Mouse (Mus musculus): ENCODE data around the gene Atg2a.
"Not testable (repeated sequence)": the region's sequence is repeated elsewhere in the genome, so short reads cannot be mapped to it uniquely, and the experiment has no call there.

Atg2a gene

DNA sequence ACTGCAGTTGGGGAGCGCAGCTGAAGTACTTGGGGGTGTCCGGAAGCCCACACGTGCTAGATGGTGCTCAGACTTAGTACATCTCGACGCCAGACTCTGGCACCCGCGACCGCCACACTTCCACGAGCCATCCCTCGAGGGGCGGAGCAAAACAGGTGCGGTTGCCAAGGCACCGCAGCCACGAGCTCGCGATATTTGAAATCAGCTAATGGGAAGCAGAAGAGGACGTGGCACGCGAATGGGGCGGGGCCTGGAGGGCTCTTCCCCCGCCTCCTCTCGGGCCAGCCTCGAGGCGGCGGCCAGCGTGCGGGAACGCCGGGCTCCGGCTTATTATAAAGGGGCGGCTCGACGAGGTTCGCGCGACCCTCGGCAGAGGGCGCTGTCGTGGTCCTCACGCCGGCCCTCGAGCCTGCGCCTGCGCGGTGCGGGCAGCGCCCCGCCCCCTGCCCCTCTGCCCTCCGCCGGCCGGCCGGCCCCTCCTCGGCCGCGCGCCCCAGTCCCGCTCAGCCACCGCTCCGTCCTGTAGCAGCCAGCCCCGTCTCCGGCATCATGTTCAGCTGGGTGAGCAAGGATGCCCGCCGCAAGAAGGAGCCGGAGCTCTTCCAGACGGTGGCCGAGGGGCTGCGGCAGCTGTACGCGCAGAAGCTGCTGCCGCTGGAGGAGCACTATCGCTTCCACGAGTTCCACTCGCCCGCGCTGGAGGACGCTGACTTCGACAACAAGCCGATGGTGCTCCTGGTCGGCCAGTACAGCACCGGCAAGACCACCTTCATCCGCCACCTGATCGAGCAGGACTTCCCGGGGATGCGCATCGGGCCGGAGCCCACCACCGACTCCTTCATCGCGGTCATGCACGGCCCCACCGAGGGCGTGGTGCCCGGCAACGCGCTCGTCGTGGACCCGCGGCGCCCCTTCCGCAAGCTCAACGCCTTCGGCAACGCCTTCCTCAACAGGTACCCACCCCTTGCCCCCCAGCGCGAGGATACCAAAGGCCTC lies 35.3 kb downstream of the Atg2a start, which contains the start of gene Ehd1:
Gene Ehd1, plus strand, starts transcription at position 300 of the 996 bp plus-strand sequence.
- DNase-seq (ENCODE audit: low spot score in 2 of 2): peak; percentile 91 to 93

DNA sequence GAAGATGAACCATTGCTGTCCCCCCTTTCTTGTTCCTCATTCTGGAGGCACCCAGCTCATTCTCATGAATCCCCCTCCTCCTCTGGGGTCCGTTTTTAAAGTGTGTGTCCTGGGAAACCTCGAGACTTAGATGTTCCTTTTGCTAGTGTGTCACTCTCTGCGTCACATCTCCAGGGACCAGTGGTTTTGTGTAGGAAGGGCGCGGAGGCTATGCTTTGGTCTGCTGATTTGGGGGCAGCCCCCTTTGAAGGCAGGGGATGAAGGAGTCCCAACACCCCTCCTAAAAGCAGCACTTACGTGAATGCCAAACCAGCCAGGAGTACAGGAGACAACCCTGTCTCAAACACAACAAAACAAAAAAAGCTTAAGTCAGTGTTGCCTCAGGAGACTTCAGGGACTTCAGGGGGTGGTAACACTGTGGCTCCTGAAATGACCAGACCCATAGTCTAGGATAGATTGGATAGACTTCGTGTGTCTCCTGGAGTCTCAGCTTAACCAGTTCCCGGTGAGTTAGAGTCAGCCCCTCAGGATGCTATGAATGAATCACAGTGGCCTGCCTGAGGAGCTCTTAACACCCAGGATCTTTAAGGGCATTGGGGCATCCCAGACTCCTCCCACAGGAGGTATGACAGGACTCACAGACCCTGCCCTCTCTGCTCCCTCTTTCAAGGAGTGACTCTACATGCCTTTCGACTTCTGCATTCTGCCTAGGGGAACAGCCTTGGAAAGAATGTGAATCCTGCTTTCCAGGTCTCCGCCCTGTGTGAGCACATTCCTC lies 36.4 kb downstream of the Atg2a start:
- DNase-seq (ENCODE audit: low spot score in 2 of 2): no peak

DNA sequence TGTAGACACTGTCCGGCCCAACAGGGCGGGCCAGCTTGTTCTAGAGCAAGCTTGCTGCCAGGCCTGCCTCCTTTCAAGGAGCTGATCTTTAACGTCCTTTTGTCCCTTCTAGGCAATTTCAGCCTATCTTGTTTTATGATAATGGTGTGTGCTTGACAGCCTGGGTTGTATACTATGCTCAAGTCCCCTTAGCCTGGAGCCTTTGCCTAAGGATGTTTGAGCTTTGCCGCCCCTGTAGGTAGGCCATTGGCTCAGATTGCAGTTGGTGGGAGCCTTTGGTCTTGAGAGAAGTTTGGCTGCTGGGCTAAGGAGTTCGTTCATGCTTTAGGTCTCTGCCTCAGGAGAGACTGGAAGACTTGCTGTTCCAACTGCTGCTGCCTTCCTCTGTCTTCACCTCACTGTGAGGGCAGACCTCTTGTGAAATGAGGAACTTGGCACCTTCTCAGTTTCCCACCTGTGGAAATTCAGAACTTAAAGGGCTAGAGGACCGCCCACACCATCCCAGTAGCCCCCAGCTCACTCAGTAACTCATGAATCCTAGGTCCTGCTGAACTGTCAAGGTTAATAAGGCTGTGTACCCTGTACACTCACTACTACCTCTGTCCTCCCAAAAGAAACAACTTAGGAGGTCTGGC lies 37.1 kb downstream of the Atg2a start:
- no peak for DNase-seq (ENCODE audit: low spot score in 2 of 2)

DNA sequence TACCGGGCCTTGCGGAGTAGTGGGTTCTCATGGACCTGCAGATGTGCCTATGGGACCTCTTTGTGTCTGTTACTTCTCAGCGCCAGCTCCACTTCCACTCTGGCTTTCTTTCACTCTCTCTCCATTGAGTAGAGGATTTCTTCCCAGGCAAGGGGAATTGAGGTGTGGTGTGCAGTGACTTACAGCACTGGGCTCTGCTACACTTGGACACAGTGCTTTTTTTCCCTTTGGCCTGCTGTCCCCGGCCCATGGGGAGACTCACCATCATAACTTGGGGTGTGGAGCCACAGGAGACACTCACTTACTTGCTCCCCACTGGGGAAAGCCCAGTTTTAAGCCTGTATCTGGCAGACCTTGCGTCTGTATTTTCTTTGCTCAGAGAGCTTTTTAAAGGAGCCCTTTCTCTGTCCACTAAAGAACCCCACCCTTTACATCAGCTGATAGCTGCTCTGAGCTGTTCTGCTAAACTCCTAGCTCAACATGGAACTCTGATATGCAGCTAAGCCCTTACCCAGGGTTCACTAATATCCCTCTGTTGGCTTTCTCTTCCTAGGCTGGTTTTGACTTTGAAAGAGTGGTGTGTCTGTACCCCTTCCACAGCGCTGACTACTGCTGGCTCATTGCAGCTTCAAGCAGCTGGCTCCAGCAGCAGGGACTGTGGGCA lies 38.1 kb downstream of the Atg2a start:
- no peak for DNase-seq (ENCODE audit: low spot score in 2 of 2)

DNA sequence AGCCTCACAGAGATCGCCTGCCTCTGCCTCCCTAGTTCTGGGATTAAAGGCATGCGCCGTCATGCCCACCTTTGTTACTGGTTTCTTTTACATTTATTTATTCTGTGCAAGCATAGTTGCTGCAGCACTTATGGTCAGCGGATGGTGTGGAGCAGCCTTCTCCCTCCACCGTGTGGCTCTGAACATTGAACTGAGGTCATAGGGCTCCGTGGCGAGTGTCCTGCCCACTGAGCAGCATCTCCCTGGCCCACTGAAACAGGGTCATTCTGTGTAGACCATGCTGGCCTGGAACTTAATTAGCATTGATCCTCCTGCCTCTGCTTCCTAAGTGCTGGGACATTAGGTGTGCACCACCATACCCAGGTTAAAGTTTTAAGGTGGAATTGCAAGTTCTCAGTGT lies 39.1 kb downstream of the Atg2a start:
- DNase-seq (ENCODE audit: low spot score in 2 of 2): no peak

DNA sequence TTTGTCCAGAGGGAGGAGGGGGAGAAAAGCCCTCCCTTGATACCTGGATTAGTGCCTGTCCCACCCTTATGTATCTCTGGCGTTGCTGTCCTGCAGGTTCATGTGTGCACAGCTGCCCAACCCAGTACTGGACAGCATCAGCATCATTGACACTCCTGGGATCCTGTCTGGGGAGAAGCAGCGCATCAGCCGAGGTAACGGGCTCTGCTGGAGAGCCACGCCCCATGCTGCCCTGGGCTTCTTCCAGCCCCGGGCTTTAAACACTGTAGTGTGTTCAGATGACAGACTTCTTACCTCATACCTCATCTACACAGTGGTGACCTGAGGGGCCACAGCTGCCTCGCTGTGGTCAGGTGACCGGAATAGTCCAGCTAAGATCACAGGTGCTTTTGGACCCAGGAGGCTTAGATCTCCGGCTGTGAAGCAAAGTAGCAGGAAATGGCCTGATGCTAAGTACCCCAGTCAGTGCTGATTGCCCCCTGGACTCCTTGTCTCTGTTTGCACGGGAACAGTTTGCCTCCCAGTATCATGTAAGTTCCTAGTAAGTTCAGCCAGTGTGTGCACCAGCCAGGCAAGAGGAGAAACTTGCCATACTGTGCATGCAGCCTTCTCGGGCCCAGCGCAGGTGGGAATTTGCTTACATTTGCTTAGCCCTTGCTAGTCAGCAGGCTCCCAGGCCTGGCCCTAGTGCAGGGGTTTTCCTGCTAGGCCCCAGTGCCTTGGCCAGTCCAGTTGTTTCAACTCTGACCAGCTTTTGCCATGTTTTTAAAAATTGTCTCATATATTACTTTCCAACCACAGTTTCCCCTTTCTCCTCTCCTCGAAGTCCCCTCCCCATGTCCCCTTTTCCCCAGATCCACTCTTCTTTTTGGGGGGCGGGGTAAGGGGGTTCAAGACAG lies 39.9 kb downstream of the Atg2a start:
- DNase-seq (ENCODE audit: low spot score in 2 of 2): no peak

DNA sequence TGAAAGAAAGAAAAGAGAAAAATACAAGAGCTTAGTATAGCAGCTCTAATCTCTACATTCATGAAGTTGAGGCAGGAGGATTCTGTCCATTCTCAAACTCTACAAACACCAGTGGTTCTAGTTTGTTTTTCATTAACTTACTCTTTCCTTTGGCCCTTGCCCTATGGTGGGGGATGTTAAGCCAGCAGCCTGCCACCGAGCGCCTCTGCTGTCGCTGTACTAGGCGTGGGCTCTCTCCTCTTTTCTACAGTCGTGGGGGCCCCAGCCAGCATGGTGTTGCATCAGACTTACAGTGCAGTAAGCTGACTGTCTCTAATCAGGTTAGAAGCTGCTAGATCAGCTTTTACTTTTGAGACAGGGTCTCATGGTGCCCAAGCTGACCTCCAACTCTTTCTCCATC lies 41.5 kb downstream of the Atg2a start:
- no peak for DNase-seq (ENCODE audit: low spot score in 2 of 2)

DNA sequence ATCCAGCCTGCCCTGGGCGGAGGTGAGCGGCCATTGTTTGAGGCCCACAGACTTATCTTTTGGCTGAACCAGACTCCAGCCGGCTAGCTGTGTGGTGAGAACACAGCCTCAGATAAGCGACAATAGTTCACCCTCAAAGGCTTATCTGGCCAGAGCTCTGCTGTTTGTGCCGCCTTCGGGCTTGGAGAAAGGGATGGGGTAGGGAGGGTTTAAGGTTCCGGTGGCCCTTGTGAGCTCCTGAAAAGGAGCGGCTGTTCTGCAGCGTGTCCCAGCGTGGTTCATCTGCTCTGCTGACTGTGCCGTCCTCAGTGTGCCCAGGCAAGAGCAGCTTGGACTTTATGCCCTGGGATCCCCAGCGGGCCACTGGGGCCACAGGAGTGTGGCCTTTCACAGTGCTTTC lies 43.0 kb downstream of the Atg2a start:
- DNase-seq (ENCODE audit: low spot score in 2 of 2): no peak

DNA sequence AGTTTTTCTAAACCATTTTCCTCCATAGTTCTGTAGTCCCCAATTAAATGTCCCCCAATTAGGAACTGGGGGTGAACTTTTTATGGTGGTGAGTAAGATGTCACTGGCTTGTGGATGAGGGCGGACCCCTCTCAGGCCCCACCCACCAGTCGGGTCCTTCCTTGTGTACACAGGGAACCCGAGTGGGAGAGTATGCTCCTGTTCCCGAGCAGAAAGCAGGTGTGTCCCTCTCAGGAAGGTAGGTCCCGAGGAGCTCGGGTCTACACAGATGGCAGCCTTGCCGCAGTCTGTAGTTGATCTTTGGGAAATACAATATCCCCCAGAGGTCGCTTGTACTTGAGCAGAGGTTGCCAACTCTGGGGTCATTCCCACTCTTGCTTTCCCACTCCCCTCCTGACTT lies 43.8 kb downstream of the Atg2a start:
- no peak for DNase-seq (ENCODE audit: low spot score in 2 of 2)

DNA sequence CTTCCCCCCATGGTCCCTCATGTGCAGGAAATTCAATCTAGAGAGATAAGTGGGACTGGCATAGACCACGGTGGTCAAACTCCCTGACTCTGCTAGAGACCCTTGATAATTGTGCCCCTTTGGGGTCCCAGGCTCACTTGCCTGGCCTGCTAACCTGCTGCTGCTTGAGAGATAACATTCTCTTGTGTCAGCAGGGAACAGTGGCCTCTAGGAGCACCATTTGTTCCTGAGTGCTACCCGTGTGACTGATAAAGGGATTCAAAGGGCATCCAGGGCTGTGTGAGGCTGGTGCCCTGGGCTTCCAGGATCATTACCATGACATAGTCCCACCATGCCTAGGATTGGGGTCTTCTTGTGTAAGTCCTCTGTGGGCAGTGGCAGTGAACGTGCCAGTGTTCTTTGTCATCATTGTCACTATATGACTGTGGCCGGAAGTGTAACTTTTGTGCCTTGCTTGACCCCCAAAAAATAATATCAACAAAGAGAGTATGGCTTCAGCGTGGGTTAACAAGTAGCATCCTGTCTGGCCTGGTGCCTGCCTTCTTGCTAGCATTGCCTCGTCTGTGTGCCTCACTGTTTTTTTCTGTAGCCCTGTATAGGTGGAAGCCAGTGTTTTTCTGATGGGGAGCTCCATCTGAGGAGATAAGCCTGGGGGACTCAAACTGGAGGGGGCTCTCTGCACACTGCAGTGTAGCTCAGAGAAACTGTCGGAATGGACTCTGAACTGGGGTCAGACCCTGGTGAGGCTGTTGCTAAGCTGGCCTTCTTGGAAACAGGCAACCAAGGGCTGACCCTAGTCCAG lies 44.4 kb downstream of the Atg2a start:
- DNase-seq (ENCODE audit: low spot score in 2 of 2): no peak

DNA sequence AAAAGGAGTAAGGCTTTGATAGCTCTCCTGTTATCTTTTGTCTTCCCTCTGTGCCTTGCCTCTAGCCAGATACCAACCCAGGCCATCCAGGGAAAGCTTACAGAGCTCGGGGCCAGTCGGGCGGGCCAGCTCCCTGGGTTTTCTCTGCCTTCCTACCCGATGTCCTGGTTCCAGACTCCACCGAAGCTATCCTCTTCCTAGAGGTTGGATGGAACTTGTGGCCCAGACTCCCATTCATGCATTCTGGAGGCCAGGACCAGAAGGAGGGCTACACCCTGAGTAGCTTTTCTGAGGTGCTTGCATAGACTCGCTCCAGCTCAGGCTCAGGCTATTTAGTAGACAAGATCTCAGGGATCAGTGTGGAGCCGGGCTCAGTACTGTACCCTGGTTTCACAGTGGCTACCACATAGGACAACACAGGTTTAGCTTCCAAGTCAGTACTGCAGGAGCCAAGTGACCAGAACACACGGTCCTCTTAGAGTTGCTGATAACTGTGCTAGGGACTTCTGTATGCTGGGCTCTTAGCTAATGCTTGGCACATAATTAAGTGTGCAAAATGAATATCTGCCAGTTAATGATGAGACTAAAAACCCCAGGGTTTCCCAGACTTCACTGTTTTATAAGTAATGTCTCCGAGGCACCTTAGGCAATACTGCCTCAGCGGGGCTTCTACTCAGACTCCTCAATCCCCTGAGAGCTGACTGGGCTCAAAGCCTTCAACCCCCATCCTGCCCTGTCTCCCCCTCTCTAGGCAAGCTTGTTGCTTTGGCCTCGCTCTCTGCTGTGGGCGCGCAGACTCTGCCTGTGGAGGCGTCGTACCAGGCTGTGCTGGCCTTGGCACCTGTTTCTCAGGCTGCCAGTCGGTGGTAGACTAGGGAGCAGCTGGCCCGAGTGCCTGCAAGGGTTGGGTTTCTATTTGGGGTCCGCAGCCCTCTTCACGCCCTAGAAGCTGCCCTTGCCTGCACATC lies 45.2 kb downstream of the Atg2a start:
- no peak for DNase-seq (ENCODE audit: low spot score in 2 of 2)

DNA sequence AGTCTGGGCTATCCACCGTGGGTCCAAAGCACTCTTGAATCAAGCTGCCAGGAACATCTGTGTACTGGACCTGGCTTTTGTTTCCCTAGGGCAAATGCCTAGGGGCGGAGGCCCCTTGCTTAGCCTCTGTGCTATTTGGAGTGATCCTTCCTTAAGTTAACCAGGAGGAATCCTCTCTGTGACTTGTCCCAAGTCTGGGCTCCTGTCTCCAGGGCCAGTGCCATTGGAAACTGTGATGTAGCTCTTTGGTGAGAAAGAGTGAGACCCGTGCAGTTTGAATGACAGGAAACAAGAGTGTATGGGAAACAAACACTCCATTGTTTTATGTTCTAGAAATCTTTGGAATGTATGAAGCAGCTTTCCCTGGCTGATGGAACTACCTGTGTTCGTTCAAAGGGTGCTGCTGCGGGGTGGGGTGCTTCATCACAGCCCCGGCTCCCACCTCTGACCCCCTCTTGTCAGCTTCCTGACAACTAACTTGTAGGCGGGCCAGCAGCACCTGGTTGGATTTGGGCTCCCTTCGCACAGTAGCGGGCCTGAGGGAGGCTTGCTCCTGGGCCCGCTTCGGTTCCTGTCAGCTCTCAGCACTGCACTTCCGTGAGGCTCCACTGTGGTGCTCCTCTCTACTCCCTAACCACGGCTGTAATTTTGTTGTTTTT lies 46.9 kb downstream of the Atg2a start:
- no peak for DNase-seq (ENCODE audit: low spot score in 2 of 2)

DNA sequence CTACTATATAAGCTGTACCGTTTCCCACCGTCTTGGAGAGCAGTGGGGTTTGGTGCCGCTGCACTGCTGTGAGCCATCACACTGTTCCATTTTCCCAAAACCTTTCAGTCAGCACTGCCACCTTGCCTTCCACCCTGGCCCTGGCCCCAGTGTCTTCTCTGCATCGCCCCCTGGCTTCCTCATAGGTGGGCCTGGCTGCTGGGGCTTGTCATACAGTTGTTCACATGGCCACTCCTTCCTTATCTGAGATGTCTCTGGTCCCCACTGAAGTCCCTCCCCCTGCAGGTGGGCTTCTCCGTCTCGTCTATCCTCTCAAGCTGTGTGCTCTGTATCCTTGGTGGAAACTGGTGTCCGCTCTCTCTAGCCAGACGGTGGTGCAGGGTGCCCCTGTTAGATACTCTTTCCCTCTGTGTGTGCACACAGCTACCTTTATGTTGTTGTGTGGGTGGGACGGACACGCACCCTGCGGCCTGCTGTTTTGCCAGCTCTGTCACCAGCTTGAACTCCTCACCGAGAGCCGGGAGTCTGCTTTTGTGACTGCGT lies 48.3 kb downstream of the Atg2a start:
- no peak for DNase-seq (ENCODE audit: low spot score in 2 of 2)

DNA sequence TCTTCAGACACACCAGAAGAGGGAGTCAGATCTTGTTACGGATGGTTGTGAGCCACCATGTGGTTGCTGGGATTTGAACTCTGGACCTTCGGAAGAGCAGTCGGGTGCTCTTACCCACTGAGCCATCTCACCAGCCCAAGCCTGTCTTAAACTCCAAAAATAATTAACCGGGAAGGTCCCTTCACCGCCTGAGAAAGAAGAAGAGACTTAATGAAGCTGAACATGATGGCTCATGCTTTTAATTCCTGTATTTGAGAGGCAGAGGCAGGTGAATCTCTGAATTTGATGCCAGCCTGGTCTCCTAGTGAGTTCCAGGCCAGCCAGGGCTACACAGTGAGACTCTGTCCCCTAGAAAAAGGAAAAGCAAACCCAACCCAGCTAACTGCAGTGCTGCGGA lies 49.2 kb downstream of the Atg2a start:
- not testable (repeated sequence) for DNase-seq (ENCODE audit: low spot score in 2 of 2)

DNA sequence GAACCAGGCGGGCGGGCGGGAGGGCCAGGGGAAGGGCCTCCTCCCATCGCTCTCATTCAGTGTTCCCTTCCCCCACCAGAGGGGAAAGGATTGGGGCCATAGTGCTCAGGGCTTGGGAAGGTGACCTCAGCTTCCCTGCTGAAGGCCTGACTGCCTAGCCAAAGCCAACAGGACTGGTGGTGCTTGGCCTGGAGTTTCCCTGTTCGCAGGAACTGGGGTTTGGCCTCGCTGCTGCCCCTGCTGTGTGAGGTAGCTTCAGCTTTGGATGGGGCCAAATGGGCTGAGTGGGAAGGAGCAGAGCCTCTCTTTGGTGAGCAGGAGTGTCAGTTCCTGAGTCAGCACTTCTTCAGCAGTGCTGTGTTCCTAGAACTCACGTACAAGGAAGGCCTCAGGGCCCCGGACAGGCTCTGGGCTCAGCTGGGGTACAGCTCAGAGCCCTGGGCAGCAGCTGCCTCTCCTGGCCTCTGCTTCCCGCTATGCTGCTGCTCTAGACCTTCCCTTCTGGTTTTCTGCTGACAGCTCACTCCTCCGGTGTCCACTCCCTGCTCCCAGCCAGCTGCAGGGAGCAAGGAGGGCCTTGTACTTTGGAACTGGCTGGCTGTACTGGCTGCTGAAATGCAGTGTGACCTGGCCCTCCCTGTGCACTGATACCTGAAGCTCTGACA lies 49.8 kb downstream of the Atg2a start:
- no peak for DNase-seq (ENCODE audit: low spot score in 2 of 2)

DNA sequence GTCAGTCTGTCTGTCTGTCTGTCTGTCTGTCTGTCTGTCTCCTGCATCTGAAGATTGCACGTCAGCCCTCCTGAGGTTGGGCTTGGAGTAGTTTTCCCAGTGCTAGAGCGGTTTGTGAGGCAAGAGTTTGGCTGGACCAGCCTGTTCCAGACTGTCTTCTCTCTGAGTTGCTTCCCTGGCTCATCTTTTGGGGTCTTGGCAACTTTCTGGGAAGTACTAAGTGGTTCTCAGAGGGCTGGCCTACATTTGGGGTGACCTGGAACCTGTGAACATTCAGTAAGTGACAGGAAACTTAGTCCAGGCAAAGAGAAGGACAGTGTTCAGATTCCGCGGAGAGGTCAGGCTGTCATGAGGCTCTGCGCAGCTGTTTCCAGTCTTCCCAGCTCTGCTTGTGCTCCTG lies 50.8 kb downstream of the Atg2a start:
- no peak for DNase-seq (ENCODE audit: low spot score in 2 of 2)

DNA sequence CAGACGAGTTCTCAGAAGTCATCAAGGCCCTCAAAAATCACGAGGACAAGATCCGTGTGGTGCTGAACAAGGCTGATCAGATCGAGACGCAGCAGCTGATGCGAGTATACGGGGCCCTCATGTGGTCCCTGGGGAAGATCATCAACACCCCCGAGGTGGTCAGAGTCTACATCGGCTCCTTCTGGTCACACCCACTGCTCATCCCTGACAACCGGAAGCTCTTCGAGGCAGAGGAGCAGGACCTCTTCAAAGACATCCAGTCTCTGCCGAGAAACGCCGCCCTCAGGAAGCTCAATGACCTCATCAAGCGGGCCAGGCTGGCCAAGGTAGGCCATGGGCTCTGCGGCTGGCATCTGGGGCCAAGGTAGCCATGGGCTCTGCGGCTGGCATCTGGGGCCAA lies 52.8 kb downstream of the Atg2a start:
- no peak for DNase-seq (ENCODE audit: low spot score in 2 of 2)

All from frontal cortex, postnatal 25 days (tissue).